Mouse (Mus musculus): ENCODE results near the gene Fam84a.

Gene Fam84a

DNA sequence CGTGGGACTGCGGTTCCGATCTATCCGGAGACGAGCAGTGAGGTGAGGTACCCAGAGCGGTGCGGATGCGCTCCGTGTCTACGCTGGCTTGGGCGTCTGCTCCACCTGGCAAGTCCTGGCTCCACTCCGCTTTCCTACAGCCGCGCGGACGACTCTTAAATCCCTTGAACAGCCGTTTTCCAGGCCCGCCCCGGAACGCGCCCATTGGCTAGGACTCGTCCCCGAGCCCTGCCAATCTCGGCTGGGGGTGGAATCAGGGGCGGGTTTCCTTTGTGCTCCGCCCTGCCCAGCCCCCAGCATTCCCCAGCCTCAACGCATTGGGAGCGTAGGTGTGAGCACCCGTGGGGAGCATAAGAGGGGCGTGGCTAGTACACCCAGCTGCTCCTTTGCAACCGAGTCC is at the start of gene Fam84a:
Fam84a (minus strand) TSS at position 134 of the 400 bp plus-strand sequence.
- peak; percentile 98 for DNase-seq (ENCODE audit: inconsistent ontology term)

DNA sequence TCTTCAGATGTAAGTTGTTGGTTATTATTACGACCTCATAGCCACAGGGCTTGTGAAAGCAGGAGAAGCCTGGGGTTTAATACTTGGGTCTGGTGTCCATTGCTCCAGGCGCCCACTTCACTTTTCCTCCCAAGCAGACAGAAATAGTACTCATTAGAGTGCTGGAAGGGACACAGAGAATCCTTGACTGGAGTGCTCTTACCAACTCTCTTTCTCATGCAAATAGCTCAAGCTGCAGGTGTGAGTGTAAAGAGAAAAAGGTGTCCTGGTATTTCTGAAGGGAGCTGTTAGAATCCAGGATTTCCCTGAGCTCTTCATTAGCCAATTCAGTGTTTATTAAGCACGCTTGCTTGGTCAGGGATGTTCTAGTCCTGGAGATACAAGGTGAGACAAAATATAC is 43.6 kb upstream of the Fam84a start:
- no peak for DNase-seq (ENCODE audit: inconsistent ontology term)

DNA sequence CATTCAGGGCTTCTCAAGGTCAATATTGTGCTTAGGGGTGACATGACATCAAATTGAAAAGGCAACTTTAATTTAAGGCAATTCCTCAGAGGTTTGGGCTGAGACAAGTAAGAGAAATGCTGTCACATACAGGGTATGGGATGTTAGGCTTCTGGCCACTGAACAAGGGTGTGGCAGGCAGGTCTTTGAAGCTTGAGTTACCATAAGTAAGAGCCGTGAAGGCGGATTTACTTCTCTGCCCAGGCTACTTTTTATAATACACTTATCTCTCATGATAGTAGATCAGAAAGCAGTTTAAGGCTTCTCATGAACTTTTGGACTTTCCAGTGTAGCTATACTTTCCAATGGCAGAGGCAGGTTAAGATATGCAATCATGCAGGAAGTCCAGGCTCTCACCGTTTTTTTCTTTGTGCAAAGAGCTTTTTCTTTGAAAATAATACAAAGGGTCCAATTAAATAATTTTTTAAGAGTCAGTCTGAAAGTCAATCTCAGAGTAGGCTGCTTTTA is 34.9 kb upstream of the Fam84a start:
- no peak for DNase-seq (ENCODE audit: inconsistent ontology term)

DNA sequence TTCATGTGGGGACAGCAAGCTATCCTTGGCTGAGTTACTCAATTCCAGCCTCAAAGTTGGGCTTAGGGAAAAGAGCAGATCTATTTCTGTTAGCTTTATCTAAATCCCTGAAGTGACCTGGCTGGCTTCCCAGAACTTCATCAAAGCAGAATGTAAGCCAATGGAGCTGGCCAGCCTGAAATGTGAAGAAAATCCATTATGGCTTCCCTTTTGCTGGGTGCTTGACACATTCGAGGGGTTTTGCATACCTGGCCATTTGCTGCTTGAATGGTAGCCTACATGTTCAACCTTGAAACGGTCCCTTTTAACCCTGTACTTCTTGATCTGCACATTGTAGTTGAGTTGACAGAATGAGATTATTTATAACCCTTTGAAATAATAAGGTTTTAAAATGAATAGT is 13.9 kb upstream of the Fam84a start:
- peak; percentile 16 for DNase-seq (ENCODE audit: inconsistent ontology term)

DNA sequence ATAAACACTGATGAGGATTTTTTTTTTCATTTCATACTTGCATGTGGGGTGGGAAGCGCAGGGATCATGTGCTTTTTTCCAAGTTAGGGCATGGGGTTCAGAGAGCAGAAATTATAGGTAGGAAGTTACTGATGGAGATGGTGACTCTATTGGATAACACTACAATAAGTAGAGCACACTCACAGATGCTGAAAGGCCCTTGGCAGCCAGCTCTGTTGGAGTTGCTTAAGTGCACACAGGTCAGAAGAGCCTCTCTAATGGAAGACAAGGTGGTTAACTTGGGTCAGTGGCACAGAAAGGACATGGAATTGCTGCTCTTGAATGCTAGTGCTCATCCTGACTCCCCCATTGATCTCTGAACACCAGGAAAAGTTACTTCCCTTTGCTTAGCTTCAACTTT is 13.1 kb upstream of the Fam84a start:
- no peak for DNase-seq (ENCODE audit: inconsistent ontology term)

DNA sequence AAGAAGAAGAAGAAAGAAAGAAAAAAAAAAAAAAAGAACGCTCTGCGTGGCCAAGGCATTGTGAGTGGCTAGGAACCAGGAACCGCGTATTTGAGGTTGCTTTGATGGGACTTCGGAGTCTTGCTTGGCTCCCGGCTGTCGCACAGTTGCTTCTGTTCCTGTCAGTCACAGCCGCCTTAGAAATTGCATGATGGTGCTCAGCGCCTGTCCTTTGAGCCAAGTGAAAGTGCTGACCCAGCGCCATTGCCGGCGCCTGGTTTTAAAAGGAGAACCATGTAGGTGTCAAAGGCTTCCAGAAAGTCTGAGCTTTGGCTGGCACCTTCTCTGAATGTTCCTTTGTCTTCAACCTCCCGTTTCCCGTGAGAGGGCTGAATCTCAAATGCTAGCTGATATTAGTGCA is 572 bp upstream of the Fam84a start:
- no peak for DNase-seq (ENCODE audit: inconsistent ontology term)

DNA sequence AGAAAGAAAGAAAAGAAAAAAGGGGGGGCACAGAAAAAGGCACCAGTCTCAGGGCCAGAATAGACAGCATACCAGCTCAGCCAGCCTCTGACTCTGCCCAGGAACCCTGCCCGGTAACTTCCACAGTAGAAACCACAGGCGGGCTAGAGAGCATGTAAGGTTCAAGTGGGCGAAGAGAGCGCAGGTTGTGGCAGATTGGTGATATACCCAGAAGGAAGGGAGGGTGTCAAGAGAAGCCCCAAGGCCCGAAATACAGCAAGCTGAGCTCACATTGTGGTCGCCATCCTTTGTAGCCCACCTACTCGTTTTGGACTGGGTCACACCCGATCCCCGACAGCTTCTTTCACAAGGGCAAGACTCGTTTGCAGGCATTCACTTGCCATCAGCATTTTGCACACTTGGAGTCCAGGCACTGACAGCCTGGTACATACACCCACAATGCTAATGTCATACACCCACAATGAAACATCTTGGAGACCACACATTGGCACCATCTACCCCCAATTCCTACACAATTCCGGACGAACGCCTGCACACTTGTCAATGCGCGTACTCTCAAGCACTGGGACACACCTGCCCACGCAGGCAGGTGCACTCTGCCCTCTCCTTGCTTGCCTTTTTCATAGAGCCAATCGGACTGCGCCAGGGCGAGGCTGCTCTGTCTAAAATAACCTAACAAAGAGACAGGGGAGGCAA is 770 bp downstream of the Fam84a start:
- peak; percentile 53 for DNase-seq (ENCODE audit: inconsistent ontology term)

DNA sequence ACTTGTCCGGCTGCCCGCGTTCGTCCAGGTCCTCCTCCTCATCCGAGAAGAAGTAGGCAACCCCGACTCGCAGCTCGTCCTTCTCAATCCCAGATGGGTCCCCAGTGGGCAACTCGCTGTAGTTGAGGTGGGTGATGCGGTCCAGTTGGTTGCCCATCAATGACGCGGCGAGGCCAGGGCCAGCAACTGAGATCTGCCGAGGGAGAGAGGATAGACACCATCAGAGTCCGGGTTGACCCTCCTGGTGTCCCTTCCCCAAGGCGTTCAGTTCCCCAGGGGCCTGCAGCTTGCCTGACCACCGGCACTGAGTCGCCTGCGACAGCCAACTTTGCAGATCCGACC is 1.3 kb downstream of the Fam84a start:
- DNase-seq (ENCODE audit: inconsistent ontology term) = peak; percentile 49

DNA sequence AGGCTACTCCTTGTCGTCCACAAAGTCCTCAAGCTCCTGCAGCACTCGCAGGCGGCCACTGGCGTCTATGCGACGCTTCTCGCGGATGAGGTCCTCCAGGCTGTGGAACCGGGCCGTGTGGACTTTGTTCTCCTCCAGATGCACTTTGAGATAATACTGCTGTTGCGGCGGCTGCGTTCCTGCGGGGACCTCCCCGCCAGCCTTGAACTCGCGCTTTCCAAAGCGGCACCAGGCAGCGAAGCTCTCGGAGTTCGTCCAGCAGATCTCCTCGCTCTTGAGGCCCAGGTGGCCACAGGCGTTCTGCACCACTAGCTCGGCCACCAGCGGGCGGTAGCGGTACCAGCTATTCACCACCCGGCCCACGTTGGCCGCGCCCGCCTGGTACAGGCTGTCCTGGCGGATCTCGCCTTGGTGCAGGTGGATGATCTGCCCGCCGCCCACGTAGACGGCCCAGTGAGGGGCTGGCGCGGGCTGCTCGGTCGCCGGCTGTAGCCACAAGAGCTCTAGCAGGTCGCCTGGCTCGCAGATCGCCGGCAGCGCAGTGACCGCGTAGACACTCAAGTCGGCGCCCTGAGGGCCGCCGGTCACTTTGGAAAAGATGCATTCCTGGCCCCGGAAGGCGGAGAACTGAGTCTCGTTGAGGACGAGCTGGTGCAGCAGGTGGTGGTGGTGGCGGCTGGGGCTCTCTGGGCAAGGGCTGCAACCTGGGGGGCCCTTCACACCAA is 1.8 kb downstream of the Fam84a start:
- DNase-seq (ENCODE audit: inconsistent ontology term) = peak; percentile 85

DNA sequence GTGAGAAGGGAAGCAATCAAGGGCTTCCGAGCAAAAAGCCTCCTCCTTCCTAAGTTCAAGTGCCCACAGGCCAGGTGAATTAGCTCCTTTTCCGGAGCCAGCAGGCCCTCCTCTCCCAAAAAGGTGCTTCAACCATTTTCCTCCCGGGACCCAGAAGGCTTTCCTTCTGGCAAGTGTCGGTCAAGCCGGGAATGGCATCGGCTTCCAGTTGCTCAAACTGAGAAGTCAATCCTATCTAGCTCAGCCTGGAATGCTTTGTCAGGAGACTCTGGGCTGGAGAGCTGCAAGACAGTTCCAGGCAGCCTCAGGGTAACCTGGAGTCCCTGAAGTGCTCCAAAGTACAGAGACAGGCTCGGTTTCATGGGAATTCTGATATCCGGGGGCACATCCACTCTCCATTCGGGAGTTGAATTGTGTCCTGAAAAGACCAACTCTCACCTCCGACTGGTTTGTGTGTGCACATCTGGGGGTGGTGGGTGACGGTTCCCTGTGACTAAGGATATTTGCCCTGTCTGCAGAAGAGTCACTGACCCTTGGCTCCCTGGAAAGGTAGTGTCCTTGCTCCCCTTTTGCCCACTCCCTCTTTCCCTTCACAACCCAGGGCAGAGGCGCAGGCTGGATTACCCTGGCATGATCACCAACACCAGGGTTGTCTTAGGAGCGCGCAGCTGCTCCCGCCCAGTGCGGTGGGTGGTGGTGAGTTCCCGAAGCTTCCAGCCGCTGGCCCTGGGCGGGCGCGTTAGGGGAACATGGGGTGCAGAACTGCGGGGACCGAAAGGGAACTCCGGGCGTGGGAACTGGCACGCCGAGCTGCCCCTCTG is 2.6 kb downstream of the Fam84a start:
- no peak for DNase-seq (ENCODE audit: inconsistent ontology term)

DNA sequence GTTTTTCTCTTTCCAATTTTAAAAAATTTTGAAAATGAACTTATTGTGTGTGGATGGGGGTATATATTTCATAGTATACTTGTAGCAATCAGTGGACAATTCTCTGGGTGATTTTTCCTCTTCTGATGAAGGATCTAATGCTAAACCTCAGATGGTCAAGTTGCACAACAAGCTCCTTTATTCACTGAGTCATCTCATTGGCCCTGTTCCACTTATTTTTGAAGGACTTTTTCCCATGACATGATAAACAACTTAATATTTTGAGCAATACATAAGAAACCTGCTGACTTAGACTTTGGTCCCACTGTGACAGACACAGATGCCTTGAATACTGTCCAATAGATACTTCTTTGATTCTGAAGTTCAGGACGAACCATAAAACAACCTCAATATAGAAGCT is 14.8 kb downstream of the Fam84a start:
- DNase-seq (ENCODE audit: inconsistent ontology term) = no peak

DNA sequence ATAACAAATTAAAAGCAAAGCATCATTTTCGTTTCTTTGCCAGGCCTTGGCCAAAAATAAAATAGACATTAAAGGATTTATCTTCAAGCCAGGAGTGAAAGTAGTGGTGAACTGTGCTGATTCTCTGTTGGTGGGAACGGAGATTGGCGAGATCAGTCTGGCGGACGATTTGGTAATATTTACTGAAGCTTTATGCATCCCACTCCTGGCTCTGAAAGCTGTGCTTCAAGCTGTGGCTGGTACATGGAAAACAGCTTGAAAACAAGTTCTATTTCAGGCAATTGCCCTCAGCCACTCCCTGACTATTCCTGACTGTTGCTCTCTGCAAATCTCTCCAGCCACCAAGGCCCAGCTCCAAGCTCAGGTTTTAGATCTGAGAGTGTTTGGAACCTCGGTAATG is 37.1 kb downstream of the Fam84a start:
- no peak for DNase-seq (ENCODE audit: inconsistent ontology term)

DNA sequence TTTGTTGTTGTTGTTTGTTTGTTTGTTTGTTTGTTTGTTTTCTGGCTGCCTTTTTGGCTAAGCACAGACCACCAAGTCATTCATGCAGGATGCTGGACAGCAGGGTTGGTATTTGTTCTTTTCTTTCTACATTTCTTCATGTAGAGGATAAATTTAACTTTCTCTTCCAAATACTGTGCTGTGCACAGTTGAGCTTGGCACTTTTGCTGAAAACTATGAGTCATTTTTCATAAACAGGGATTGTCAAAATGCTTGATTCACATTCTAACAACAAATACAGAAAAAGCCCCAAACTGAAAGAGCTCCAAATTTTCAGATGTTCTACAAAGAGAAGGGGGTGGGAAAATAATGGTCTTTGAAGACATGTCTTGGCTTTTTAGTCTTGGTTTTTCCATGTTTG is 54.9 kb downstream of the Fam84a start:
- peak; percentile 29 for DNase-seq (ENCODE audit: inconsistent ontology term)
